Mouse (Mus musculus): ENCODE measurements around the gene Sac3d1.
"Not testable (repeated sequence)": the region's sequence is repeated elsewhere in the genome, so short reads cannot be mapped to it uniquely, and the experiment has no call there.

- TF ChIP-seq CTCF (conservative IDR thresholded peaks at IDR 0.05; ENCODE audit: insufficient read depth, insufficient read length, low read depth, low read length); POLR2A (IDR thresholded peaks at IDR 0.05; ENCODE audit: low read depth, low read length): not testable (repeated sequence)
These were observed 12.1 kb upstream of the Sac3d1 start for GRCm38 (mm10) chr19:6130414-6131128.
